Mouse (Mus musculus) frontal cortex, postnatal 36 days (tissue): ENCODE measurements at regions not wholly inside any gene's neighbourhood (a gene's known extent, or its start where the extent isn't known, plus 50 kb on each side); places are given as distances from the start of the nearest gene placed in this dataset.
A peak's percentile ranks its signal among the peaks of the same experiment; 100 is the strongest.

Experiments used
- DNase-seq, 2 experiments: peaks; one replicate each; pipeline ENCODE4 v3.0.0; 2022; ENCODE audit warnings: low spot score in 2 of 2

DNA sequence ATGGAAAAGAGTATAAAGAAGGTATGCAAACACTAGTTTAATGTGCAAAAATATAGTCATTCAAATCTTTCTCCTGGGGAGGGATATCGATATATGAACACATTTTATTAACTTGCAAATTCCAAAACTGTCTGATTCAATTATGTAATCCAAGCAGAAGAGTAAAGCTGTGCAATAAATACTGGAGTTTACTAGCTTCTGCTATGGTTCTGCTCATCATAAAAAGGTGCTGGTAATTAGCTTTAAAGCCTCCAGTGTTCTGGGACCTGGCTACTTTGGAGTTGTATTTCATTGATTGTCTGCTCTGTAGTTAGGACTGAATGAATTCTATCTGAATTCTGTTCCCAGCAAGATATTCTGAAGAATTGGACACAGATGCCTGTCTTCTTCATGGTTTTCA is 602.7 kb upstream of the Akr1e1 start:
- DNase-seq, result no peak

DNA sequence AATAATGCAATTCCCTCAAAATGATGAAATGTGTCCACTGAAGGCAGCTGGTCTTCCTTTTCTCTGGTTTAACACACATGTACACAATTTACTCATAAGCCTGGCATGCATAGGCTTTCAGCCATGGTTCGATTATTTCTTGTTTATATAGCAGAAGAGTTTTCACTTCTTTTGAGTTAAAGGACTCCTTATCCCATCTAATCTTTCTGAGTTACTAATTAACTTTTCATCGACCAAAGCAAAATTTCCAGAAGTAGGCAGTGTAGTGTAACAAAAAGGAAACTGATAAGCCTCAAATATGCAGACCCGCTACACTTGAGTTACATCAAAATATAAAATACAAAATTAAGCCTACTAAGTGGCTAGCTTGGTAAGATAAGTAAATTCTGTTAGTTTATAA is 620.5 kb upstream of the Akr1e1 start:
- DNase-seq, result no peak

DNA sequence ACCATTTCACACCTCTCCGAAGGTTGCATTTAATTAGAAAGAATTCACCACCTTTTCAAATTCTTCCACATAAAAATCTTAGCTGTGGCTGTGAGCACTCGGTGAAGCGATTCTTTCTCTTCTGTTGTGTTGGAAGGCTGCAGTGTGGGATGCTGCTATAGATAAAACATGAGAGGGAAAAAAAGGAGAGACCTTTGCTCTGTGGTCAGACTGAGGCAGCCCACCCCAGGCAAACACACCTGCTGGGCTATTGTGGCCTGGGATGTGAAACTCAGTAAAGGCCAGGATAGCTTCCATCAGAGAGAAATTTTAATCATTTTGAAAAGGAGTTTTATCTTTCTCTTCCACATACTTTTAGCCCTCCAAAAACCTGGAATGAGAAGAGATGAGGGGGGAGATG is 625.3 kb upstream of the Akr1e1 start:
- no peak for DNase-seq

DNA sequence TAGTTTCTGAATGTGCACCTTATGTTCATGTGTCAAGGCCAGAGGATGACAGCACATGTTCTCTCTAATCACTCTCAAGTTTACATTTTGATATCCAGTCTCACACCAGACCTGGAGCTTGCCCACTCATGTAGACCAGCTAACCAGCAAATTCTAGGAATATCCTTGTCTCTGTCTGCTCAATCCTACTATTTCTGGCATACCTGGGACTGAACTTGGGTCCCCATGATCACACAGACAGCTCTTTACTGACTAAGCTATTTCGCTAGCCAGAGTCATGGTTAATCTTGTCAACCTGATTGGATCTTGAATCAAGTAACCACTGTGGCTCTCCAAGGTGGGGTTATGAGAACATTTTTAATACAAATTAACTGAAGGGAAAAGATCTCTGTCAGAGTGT is 625.9 kb upstream of the Klf6 start:
- no peak for DNase-seq

DNA sequence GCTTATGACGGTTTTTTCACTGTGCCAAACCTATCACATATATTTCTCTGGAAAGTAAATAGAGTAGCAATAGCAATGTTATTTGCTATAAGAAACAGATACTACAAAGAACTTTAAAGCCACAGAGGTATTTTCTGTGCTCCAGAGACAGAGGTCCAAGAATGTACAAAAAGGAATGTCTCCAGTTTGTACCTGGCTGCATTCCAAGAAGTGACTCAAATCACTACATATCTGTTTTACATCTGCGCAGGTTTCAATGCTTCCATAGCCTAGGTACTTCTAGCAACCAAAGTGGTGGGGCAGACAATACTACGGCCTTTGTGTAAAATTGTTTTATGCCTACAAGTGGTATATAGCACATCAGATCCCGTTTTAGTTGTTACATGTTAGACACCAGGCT is 620.7 kb upstream of the Klf6 start:
- DNase-seq, result no peak

DNA sequence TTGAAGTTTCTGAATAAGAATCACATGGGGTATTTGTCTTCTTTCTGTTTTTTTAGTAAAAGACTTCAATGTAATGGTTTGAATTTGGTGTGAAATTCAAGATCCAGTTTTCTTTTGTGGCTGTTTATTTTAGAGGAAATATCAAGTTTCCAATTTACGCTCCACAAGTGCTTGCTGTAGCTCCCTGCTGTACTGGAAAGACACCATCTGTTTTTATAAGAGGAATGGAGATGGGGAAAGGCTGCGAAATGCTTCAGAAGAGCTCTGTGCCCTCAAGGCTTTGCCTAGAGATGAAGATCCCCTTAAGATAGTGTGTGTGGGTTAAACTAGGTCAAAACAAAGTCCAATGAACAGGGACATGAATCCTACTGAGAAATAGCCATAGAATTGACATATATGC is 618.5 kb upstream of the Klf6 start:
- peak in 1 of 2 experiments; percentile 13 for DNase-seq

DNA sequence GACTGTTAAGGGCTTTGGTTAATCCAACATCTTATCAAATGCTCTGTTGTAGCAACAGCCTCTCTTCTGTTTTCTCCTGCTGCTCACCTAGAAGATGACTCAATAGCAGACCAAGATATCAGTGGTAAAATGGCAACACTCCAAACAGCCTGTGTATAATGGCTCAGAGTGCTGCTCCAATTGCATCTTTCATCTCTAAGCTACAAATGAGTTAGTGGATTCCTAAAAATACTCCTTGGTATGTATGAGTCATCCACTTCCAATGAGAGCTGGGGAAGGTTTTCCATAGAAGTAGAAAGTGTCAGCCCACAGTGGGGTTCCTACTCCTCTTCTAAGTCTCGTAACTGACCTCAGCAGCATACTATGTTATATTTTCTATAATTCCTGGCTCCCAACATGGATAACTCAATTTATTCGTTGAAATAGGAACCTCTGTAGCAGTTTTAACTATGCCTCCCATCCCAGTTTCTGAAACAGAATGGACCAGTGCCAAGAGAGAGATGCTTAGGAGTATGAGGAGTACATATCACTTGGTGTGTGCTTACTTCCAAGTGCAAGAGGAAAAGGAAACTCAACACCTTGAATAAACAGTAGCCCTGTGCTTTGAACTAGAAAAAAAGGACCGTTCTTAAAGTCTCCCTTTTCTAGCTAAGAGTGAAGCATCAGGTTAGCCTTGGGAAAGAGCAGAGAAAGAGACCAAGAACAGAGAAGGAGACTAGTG is 612.5 kb upstream of the Klf6 start:
- peak; percentile 13 to 64 for DNase-seq

DNA sequence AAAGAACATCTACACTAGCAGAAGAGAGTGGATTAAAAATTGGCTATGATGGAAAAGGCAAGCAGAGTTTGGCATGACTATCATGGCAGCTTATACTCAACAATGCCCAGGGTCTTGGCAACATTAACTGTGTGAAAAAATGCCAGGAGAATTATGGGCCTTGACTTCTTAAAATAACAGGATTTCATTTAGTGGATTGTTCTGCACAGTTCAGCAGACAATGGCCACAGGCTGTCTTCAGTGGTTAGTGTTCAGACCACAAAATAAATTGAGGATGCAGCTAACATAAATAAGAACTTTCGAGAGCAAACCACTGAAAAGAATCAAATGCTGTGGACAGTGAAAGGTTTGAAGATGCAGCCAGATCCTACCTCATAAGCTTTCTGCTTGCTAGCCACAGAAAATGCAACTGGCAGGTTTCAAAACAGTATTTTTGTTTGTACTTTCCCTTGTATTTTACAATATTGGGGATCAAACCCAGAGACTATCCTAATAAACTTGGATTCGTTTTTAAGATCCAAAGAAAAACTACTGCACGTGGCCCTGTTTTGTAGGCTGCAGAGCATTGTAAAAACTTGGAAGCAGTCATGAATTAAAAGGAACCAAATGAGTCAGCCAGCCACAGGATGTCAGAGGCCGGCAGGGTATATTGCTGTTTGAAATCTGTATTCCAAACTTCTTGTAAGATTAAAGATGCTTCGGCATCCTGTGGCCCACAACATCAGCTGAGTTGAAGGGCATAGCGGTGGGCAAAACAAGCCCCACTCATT is 603.2 kb upstream of the Klf6 start:
- DNase-seq, result no peak

DNA sequence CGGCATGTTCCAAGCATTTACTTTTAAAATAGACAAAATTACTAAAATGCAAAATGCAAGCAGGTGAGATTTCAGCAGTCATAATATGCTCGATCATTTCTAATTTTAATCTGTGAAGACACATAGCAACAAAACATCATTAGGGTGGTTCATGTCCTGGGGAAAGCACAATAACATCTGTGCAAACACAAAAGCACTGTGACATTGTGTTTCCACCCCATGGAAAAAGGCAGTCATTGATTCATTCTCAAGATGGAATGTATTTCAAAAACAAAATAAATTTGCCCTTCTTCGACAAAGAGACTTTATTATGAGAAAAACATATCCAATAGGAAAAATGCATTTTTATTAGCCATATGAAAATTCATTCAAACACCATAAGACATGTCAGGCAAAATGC is 601.5 kb upstream of the Klf6 start:
- no peak for DNase-seq

DNA sequence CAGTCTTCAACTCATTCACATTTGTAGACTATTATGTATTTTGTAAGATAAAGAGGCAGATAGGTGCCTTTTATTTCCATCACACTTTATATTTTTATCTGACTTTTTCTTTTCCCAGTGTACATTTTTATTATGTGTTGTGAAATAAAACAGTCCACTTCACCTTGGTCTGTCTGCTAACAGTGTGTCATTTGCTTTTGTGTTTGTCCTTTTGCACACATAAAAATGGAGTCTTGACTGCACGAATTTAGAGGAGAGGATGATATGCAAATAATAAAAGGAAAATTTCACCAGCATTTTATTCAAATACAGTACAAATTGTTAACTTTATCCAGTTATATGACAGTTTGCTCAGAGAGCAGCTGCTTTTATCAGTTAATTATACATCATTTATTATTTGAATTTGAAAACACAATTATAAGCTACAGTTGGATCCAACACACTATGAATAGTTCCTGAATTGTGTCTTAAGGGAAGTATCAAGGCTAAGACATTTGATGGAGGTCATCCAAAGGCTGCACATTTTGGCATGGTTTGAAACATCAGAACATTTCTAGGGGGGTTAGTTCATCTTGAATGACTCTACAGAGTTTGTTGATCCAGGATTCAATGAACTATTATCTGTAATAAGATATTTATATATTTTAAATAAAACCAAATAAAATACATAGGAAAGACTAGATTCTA is 588.6 kb upstream of the Klf6 start:
- no peak for DNase-seq

DNA sequence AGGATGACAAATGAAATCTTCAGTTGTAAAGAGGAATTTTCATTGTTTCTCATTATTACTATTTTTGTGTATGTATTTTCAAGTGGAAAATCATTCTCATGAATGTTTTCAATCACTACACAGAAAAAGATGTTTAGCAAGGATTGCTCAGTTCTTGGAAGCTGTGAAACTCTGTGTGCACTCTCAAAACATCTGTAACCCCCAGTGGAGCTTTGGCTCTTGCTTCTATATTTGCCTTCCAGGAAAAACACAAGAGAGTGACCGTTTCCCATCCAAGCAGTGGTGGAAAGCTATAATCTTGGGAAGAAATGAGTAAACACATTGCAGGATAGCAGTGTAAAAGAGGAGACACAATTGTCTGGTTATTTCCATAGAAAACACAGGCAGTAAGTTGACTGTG is 584.7 kb upstream of the Klf6 start:
- DNase-seq, result no peak

DNA sequence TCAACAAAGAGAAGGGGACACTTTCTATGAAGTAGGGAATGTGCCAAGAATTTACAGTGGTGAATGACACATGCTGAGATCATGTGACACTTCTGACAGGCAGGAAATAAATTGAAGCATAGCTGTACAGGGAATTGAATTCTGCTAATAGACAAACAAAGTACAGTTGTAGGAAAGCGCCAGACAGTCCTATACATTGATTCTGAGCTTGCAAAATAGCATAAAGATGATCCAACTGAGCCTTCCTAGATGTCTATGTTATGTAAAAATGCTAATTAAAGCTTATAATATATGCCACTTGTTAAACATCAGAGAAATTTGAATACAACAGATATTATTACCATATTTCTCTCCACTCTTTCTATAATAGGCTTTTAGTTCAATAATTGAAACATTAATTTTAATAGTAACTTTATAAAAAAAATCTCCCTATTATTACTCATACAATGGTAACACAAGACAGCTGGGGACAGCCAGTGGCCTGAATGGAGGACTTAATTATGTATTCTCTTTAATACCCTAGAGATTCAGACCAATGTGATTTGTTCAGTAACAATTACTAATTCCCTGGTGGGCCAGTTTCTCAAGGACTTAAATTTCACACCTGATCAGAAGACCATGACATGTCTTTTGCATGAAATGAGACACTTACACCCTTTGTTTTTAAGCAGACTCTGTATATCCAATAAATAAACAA is 571.4 kb upstream of the Klf6 start:
- no peak for DNase-seq

DNA sequence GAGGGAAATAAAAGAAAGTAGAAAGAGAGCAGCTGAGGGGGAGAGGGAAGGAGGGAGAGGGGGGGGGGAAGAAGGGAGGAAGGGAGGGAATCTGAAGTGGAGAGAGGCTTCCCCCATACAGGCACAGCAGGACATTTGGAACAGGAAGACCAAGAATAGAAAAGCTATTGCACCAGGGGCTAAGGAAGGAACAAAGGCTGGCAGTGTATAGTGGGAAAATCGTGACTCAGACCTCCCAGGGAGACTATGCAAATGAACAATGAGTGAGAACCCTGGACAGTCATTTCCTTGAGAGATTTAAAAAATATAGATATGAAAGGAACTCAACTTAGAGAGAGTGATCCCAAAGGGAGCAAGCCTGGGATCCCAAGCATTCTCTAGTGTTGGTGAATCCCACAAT is 559.1 kb upstream of the Klf6 start:
- peak; percentile 19 to 30 for DNase-seq

DNA sequence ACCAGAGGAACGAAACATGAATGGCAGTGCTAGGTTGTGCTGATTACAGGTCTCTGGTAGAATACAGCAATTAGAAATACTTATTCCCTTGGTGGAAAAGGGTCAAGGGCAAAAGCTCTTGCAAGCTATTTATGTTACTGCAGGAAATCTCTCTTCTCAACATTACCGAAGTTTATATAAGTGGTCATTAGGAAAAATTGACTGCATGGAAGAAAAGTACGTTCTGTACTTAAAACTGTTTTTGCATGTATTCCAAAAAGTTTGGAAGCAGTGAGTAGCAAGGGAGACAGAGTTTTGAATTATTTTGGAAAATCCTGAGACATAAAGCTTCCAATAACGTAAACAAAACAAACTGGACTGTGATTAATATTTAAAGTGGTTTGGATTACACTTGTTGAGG is 554.6 kb upstream of the Klf6 start:
- DNase-seq, result no peak

DNA sequence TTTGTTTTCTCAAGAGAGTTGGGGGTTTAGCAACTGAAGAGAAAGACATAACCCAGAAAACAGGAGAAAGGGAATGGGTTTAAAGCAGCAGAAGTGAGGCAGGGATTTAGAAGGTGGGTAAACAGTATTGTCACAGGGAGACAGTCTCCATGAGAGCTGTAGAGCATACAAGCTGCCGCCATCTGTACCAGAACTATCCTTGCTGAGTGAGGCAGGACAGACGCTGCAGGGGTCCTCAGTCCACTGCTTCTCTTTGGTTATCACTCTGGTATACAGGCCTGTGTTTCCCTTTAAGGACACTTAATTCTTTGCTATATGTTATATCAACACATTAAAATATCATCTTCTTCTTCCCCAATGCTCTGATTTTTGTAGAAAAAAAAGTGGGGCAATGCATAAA is 548.0 kb upstream of the Klf6 start:
- DNase-seq, result no peak

DNA sequence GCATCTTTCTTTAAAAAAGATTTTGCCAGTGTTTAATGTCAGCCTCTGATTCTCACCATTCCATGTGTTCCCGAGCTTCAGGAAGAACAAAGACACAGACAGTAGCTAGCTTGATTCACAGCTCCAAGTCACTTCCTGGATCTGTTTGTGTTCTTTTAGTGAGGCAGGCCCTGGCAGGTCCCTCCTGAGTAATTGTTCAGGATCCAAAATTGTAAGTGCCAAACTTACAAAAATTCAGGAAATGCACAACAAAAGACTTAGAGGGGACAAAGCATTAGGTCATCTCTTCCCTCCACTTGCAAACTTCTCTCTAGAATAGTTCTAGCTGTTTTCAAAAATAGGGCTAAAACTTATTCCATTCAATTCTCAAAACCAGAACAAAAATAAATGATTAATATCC is 546.3 kb upstream of the Klf6 start:
- DNase-seq, result no peak

DNA sequence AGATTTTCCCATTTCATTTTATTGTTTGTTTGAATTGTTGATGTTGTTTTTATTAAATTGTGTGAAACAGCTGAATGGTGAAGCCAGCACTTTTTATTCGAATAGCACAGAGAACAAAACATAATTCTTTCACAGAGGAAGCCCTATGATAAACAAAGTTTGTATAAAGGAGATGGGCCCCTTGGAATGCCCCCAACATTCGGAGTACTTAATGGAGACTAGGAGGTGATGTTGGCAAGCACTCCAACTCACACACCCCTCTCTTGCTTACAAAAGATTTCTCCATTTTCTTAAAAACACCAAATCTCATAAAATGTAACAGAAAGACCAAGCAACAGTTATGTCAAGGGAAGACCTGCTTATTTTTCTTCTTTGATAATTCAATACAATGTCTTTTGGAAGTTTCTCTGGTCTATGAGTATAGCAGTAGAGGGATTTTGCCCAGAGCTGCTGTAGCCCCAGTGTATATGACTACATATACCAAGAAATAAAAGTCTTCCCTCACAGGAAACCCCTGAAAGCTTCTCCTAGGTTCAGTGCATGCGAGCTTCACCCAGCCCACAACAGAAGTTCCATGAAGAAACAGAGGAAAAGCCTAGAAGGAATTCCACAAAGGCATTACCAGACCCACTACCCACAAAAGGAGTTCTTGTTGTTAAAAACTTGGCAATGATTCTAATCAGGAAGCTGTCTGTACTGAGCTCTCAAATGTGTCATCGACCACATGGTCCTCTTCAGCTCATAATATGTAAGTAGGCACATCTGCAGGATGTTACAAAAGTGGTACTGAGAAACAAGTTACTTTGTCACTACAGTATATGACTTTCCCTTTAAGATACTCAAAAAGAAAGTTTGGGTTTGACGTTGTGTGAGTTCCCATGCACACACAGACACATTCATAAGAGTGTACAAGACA is 543.1 kb upstream of the Klf6 start:
- no peak for DNase-seq

DNA sequence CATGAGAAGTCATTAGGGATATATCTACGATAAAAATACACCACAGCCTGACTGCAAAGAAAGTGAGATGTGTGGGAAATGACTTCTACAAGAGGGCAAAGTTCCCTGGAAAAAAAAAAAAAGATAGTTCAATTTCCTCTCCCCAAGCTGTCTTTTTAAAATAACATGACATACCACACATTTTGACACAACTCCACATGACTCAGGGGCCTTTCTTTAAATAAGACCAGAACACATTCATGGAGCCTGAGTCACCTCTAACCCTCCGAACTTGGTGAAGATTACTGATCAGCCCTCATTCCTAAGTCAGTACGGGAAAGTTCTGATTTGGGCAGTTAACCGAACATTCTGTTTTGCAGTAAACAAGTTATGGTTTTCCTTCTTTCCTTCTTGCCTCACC is 515.6 kb upstream of the Klf6 start:
- no peak for DNase-seq

DNA sequence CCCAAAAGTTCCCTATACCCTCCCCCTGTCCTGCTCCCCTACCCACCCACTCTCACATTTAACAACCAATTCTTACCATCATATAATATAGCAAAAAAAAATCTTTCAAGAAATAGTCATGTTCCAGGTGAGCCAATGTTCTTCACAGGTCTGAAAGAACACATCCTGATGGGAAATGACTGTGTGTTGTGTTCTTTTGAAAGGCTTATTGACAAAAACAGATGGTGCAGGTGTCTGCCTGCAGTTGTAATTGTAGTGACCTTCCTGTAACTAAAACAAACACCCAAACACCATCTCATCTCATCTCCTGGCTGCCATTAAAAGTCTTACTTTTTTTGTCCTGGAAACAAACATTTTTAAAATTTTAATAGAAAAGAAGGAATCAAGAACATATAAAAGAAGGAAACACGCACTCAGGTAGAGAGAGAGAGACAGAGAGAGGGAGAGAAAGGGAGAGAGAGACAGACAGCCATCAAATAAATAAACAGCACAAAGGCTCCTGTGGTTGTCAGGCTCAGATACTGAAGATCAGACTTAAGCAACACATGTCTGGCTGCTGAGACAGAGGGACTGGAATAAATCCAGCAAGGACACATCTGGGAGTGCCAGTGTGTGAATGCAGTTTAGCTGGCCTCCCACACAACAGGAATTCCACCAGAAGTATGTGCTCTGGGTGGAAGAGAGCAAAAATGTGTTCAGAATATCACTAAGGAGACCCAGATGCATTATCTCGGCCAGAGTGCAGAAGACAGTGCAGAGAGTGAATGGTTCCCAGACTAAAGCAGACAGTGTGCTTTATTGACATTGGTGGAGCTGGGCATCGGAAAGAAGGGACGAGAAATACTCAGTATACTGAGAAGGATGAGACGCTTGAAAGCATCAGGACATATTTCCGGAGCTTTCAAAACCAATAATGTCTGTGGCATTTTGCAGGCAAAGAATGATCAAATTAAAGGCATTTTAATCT is 513.5 kb upstream of the Klf6 start:
- DNase-seq, result peak; percentile 25 to 48
